Mouse (Mus musculus): ENCODE measurements at regions not wholly inside any gene's neighbourhood (a gene's known extent, or its start where the extent isn't known, plus 50 kb on each side); places are given as distances from the start of the nearest gene placed in this dataset.

DNA sequence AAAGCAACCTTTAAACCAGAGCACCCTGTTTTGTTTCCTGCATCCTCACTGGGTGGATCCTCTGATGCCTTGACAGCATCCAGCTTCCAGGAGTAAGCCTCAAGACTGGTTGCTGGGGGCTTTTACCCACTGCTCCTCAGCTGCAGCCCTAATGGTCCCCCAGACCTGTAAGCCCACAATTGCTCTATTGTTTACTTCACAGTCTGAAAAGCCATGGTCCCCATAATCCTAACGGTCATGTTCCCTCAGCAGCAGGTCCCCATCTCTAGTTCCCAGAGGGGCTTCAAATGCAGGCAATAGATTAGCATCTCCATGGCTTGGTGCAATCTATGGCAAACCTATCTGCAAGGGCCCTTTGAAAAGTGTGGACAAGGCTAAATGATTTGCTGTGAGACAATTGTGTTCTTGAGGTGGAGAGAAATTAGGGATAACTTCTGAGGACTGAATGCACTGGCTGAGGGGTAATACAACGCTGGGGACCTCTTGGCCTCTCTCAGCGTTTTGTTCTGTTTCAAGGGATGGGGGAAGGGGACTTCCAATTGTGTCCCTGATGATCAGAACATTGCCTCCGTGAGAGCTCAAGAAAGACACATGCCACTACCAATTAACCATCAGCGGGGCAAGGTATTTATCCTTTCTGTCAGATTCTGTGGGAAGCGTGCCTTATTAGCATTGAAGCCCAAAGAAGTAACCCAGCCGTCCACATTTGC lies 341.1 kb upstream of the Adgrl2 start:
- H3K27me3 ChIP-seq (replicated peaks) = peaks cover 2% of the 10 kb centered on the region
- no peaks in the 10 kb centered on the region for H3K36me3 ChIP-seq (replicated peaks; ENCODE audit: low read length)
- no peak for TF ChIP-seq GATA1 (IDR thresholded peaks at IDR 0.05; ENCODE audit: borderline replicate concordance, low read length)
- no peak for TF ChIP-seq FLI1 (IDR thresholded peaks at IDR 0.05; ENCODE audit: low read length)
- no peaks in the 10 kb centered on the region for H3K4me1 ChIP-seq
- H3K9me3 ChIP-seq = peaks cover 7% of the 10 kb centered on the region; the same call in 1 of the 2 replicates
- no peak overlapping the region for H3K4me3 ChIP-seq (replicated peaks)

- Histone ChIP-seq H3K4me1 (no peaks in the 10 kb centered on the region), H3K9me3 (peaks cover 7% of the 10 kb centered on the region; the same call in 1 of the 2 replicates), H3K36me3 (replicated peaks; ENCODE audit: low read length) (no peaks in the 10 kb centered on the region), H3K4me3 (replicated peaks) (no peak overlapping the region), H3K27me3 (replicated peaks) (peaks cover 2% of the 10 kb centered on the region)
- TF ChIP-seq FLI1 (IDR thresholded peaks at IDR 0.05; ENCODE audit: low read length) = no peak
- TF ChIP-seq GATA1 (IDR thresholded peaks at IDR 0.05; ENCODE audit: borderline replicate concordance, low read length) = no peak
These were observed 340.4 kb upstream of the Adgrl2 start for GRCm38 (mm10) chr3:149330716-149331115.

DNA sequence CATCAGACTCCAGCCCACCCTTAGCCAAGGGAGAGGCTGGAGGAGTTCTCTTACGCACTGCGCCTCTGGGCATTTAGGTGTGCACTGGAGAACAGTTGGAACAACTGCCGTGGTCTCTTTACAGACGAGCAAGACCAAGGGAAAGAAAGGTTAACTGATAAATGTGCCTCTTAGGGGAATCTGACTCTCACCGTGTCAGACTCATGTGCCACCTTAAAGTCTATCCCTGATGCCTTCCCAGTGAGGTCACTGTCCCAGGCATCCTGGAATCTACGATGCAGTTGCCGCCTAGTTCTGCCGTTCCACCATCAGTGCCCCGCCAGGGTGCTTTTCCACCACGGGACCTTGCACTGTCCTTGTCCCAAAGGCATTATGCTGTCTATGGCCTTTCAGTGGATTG lies 339.7 kb upstream of the Adgrl2 start:
- H3K4me3 ChIP-seq (replicated peaks) = no peak overlapping the region
- peaks cover 11% of the 10 kb centered on the region; the same call in 1 of the 2 replicates for H3K9me3 ChIP-seq
- H3K36me3 ChIP-seq (replicated peaks; ENCODE audit: low read length) = no peaks in the 10 kb centered on the region
- TF ChIP-seq FLI1 (IDR thresholded peaks at IDR 0.05; ENCODE audit: low read length) (no peak), GATA1 (IDR thresholded peaks at IDR 0.05; ENCODE audit: borderline replicate concordance, low read length) (no peak)
- H3K4me1 ChIP-seq = no peaks in the 10 kb centered on the region
- H3K27me3 ChIP-seq (replicated peaks) = peaks cover 2% of the 10 kb centered on the region

DNA sequence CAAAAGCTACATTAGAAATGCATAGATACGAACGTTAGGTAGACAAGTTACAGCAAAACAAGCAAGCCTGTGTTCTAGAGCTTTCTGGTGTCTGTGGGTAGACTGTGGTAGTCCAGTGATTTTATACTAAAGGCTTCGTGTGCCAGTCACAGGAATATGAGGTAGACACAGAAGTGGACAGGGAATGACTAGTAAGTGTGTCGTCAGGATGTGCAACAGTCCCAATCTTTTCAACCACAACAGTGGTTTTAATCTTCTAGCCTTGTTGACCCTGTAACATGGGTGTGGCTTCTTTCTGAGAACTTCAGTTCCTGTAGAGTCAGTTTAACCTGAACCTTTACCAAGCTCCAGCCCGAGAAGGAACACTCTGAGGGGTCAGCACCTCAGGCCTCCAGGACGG lies 339.3 kb upstream of the Adgrl2 start:
- H3K4me1 ChIP-seq = no peaks in the 10 kb centered on the region
- H3K36me3 ChIP-seq (replicated peaks; ENCODE audit: low read length) = no peaks in the 10 kb centered on the region
- H3K27me3 ChIP-seq (replicated peaks) = peaks cover 2% of the 10 kb centered on the region
- H3K4me3 ChIP-seq (replicated peaks) = no peak overlapping the region
- TF ChIP-seq GATA1 (IDR thresholded peaks at IDR 0.05; ENCODE audit: borderline replicate concordance, low read length) = no peak
- no peak for TF ChIP-seq FLI1 (IDR thresholded peaks at IDR 0.05; ENCODE audit: low read length)
- H3K9me3 ChIP-seq = peaks cover 11% of the 10 kb centered on the region; the same call in 1 of the 2 replicates

- Histone ChIP-seq H3K36me3 (replicated peaks; ENCODE audit: low read length) (no peaks in the 10 kb centered on the region), H3K9me3 (peaks cover 13% of the 10 kb centered on the region; the same call in 1 of the 2 replicates), H3K27me3 (replicated peaks) (no peaks in the 10 kb centered on the region), H3K4me1 (no peaks in the 10 kb centered on the region), H3K4me3 (replicated peaks) (no peak overlapping the region)
- TF ChIP-seq GATA1 (IDR thresholded peaks at IDR 0.05; ENCODE audit: borderline replicate concordance, low read length) = no peak
- TF ChIP-seq FLI1 (IDR thresholded peaks at IDR 0.05; ENCODE audit: low read length) = no peak
These were observed 336.3 kb upstream of the Adgrl2 start for GRCm38 (mm10) chr3:149326664-149327063.

DNA sequence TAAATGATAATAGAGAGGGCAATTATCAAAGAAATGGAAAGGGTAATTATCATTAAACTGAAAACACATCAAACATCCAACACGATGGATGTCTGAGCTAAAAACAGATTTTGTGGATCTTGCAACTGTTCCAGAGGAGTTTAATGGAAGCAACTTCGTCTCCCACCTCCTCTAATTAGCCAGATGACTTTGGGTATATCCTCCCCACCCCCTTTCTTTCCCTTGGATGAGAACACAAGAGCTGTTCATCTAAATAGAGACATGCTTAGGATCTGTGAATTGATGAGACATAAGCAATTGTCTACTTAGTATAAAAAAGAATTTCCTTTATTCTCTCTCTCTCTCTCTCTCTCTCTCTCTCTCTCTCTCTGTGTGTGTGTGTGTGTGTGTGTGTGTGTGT lies 333.7 kb upstream of the Adgrl2 start:
- Histone ChIP-seq H3K4me3 (replicated peaks) (no peak overlapping the region), H3K27me3 (replicated peaks) (no peaks in the 10 kb centered on the region), H3K36me3 (replicated peaks; ENCODE audit: low read length) (no peaks in the 10 kb centered on the region), H3K4me1 (no peaks in the 10 kb centered on the region), H3K9me3 (peaks cover 11% of the 10 kb centered on the region)
- no peak for TF ChIP-seq GATA1 (IDR thresholded peaks at IDR 0.05; ENCODE audit: borderline replicate concordance, low read length)
- no peak for TF ChIP-seq FLI1 (IDR thresholded peaks at IDR 0.05; ENCODE audit: low read length)

DNA sequence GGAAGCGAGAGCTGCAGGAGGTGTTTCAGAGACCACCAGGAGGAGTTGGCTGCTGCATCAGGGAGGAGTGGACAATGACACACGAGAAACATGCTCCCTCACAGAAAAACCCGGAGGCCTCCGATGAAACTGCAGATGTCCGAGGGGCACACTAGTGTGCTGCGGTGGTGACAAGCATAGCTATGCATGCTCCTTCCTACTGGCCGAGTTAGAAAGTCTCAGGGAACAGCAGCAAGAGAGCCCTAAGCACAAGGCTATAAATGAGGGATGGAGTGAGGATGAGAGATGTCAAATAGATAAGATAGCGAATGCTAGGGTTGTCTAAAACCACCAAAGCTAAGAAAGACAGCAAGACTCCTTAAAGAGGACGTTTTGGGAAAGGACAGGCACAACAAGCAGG lies 328.4 kb upstream of the Adgrl2 start:
- peaks cover 27% of the 10 kb centered on the region for H3K9me3 ChIP-seq
- H3K36me3 ChIP-seq (replicated peaks; ENCODE audit: low read length) = no peaks in the 10 kb centered on the region
- no peak overlapping the region for H3K4me3 ChIP-seq (replicated peaks)
- H3K4me1 ChIP-seq = no peaks in the 10 kb centered on the region
- TF ChIP-seq GATA1 (IDR thresholded peaks at IDR 0.05; ENCODE audit: borderline replicate concordance, low read length) = no peak
- no peak for TF ChIP-seq FLI1 (IDR thresholded peaks at IDR 0.05; ENCODE audit: low read length)
- H3K27me3 ChIP-seq (replicated peaks) = no peaks in the 10 kb centered on the region

DNA sequence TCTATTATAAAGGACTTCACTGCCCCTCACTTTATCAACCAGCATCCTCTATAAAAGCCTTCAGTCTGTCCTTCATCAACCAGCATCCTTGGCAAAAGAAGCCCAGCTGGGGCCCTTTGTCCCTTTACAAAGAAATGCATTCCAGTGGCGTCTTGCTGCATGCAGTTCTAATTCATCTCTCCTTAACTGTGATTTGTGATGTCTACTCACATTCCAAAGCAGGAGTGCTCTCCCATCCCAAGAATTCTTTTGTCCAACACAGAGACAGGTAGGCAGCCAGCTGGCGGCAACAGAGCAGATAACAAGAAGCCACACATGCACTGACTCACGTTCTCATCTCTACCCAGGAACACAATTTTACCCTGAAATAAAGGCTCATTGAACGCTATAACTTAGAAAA lies 323.9 kb upstream of the Adgrl2 start:
- H3K27me3 ChIP-seq (replicated peaks) = no peaks in the 10 kb centered on the region
- H3K4me1 ChIP-seq = no peaks in the 10 kb centered on the region
- peaks cover 36% of the 10 kb centered on the region for H3K9me3 ChIP-seq
- H3K36me3 ChIP-seq (replicated peaks; ENCODE audit: low read length) = no peaks in the 10 kb centered on the region
- no peak overlapping the region for H3K4me3 ChIP-seq (replicated peaks)
- TF ChIP-seq FLI1 (IDR thresholded peaks at IDR 0.05; ENCODE audit: low read length) = no peak

GRCm38 (mm10) chr3:149313217-149313616 lies 322.9 kb upstream of the Adgrl2 start:
- no peaks in the 10 kb centered on the region for H3K36me3 ChIP-seq (replicated peaks; ENCODE audit: low read length)
- H3K4me3 ChIP-seq (replicated peaks) = no peak overlapping the region
- TF ChIP-seq FLI1 (IDR thresholded peaks at IDR 0.05; ENCODE audit: low read length) = no peak
- TF ChIP-seq GATA1 (IDR thresholded peaks at IDR 0.05; ENCODE audit: borderline replicate concordance, low read length) = no peak
- H3K9me3 ChIP-seq = peaks cover 36% of the 10 kb centered on the region
- no peaks in the 10 kb centered on the region for H3K27me3 ChIP-seq (replicated peaks)
- no peaks in the 10 kb centered on the region for H3K4me1 ChIP-seq

DNA sequence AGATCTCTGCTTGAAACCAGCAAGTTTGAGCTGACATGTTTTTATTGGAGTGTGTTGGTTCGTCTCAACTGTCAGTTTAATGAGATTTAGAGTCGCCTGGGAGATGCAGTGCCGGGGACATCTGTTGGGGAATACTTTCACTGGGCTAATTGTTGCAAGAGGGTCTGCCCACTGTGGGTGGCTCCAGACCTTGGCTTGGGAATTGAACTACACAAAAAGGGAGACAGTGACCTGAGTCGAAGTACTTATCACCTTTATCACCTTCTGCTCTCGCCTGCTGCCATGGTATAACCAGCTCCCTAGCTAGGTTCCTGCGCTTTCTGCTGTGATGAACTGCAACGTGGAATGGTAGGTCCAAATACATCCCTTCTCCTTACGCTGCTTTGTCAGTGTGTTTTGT lies 321.2 kb upstream of the Adgrl2 start:
- no peaks in the 10 kb centered on the region for H3K36me3 ChIP-seq (replicated peaks; ENCODE audit: low read length)
- peaks cover 33% of the 10 kb centered on the region for H3K9me3 ChIP-seq
- H3K27me3 ChIP-seq (replicated peaks) = no peaks in the 10 kb centered on the region
- no peaks in the 10 kb centered on the region for H3K4me1 ChIP-seq
- H3K4me3 ChIP-seq (replicated peaks) = no peak overlapping the region
- TF ChIP-seq FLI1 (IDR thresholded peaks at IDR 0.05; ENCODE audit: low read length) (no peak), GATA1 (IDR thresholded peaks at IDR 0.05; ENCODE audit: borderline replicate concordance, low read length) (no peak)

Data from megakaryocyte, embryonic 14.5 days (primary cell).